In the genomic region with DNA sequence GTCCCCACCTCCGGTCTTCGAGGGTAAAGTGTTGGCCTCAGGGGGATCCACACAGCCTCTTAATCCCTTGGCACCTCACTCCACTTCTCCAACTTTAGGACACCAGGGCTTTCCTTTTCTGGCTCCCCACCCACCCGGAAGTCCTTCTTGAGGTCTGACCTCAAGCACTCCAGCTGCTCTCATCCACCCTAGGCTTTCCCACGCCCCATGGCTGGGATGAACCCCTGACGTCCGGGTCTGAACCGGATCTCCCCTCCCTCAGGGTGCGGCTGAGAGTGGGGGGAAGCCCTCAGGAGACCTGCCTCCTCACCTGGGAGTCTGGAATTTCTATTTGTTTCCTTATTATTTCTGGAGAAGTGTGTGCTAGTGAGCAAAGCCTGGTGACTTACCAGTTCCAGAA, we compare ENCODE assay signal across 1 mouse cellular context.
A peak's percentile ranks its signal among the peaks of the same experiment; 100 is the strongest.
TF ChIP-seq lines count a peak whose summit lies in the region.

No protein-coding gene starts in this region.

TF ChIP-seq in CH12.LX, 34 proteins besides CTCF, POLR2A, EP300 and RAD21 (continued from another document):
- TF ChIP-seq ELF1 (IDR thresholded peaks at IDR 0.05; ENCODE audit: low read depth, low read length) (peak; percentile 26; the same call in 1 of the 2 replicates), SIN3A (IDR thresholded peaks at IDR 0.05; ENCODE audit: low read length) (no peak), TCF12 (IDR thresholded peaks at IDR 0.05; ENCODE audit: low read depth, low read length) (no peak), MXI1 (IDR thresholded peaks at IDR 0.05; ENCODE audit: low read depth, low read length) (no peak)
